Mouse (Mus musculus) heart, postnatal 25 days (tissue): ENCODE results near the gene E130309D02Rik. TPM values are rescaled to one million over a fixed set of nuclear protein-coding genes. Genes with fewer than 3 reads are reported as not detected.
A peak's percentile ranks its signal among the peaks of the same experiment; 100 is the strongest.

ENCODE experiments used
- DNase-seq: peaks from one replicate; pipeline ENCODE4 v3.0.0; 2022; ENCODE audit warnings: low spot score
- intact Hi-C: fragments of 180-260 bp; cut with DNase I; formaldehyde crosslinking; loops from one replicate; pipeline ENCODE4 v1.15.1; 2025
- total RNA-seq, 2 experiments: library from RNA; stranded (reverse); gene quantifications; 2 replicates each; pipeline ENCODE4 v1.2.3; 2021

E130309D02Rik gene
- total RNA-seq, 2 experiments from 2014 or later, result 14.1 to 17.2 TPM

DNA sequence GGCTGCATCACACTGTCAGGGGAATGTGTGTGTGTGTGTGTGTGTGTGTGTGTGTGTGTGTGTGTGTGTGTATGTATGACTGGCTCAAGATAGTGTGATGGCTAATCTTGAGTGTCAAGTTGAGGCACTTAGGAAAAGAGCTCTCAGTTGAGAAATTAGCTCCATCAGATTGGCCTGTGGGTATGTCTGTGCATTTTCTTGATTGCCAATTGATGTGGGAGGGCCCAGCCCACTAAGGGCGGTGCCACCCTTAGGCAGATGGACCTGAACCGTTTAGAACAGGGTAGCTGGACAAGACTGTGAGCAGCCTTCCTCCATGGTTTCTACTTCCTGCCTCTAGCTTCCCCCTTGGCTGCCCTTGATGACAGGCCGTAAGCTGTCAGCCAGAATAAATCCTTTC is 43.1 kb downstream of the E130309D02Rik start:
- no peak for DNase-seq
- intact Hi-C loops, result no loop called here

DNA sequence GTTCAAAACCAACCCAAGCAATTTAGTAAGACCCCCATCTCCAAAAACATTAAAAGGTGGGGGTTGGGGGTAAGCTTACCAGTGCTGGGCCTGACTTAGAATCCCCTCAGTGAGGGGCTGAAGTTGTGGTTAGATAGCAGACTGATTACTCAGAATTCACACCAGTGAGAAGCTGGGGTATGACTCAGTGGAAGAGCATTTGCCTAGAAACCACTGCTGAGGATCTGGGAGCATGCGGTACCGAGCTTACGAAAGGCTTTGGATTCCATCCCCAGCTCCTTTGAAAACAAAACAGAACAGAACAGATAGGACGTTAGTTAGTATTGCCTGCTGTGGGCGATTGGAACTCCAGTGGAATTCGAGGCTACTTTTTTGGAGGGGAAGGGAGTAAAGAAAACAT is 43.5 kb downstream of the E130309D02Rik start:
- intact Hi-C loops, result no loop called here
- DNase-seq, result no peak

DNA sequence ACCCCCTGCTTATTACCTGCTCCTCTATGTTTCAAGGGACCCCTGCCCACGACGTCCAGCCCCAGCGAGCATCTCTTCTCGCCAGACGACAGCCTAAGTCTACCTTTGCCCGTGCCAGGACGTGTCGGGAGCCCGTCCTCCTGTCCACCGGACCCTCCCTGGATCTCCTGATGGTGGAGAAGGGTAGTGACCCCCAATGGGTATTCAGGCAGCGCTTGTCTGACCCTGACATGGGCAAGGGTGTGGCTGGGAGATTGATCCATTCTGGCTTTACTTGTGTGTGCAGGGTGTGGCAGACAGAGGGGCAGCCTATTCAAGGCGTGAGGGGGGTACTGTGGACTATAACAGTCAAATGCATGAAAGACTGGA is 45.0 kb downstream of the E130309D02Rik start:
- intact Hi-C loops, result no loop called here
- DNase-seq, result no peak

DNA sequence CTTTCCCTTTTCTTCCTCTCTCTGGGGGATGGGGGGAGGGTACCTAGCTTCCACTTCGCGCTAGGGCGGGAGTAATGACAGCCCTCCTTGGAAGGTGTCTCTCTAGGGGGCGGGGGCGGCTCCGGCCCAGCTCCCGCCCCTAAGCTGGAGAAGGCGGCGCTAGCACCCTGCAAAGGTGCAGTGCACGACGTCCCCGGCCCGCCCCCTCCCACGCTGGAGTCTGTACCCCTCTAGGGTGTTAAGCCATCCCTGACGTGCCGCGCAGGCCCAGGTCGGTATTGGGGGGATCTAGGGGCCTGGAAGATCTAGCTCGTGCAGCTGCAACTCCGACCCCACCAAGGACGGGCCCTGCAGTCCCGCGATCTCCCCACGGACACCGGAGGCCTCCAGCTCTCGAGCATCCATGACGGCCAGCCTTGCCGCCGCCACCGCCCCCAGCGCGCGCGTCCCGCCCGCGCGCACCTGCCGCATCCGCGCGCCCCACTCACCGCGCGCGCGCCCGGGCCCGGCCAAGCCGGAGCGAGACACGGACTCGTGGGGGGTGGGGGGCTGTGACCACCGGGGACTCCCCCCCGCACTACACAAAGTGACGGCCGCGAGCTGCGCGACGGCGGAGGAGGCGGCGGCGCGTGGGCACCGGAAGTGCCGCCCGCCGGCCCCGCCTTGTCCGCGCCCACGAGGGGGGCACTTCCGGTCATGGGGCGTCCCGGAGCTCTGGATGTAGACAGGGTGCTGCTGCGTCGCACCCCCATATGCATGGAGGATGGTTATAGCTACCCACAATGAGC is 45.6 kb downstream of the E130309D02Rik start, which contains the start of gene Zfp316:
TSS of gene Zfp316 (minus strand) at position 660 of the 788 bp plus-strand sequence.
- intact Hi-C loops, result no loop called here
- peak; percentile 57 for DNase-seq

DNA sequence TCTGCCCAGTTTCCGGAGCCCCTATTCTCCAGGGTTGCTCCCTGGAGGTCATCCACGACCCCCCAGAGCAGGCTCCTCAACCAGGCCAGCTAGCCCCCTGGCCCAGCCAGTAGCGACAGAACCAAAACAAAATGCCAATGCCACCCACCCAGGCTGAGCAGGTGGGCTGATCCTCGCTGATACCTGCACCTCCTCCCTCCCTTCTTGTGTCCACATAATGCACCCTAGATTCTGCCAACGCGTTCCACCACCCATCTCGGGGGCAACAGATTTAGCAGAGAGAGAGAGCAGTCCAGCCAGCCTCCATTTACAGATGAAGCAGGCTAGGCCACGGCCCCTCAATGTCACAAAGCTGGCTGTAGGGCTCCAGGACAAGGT is 46.2 kb downstream of the E130309D02Rik start:
- DNase-seq, result no peak
- intact Hi-C loops, result no loop called here

DNA sequence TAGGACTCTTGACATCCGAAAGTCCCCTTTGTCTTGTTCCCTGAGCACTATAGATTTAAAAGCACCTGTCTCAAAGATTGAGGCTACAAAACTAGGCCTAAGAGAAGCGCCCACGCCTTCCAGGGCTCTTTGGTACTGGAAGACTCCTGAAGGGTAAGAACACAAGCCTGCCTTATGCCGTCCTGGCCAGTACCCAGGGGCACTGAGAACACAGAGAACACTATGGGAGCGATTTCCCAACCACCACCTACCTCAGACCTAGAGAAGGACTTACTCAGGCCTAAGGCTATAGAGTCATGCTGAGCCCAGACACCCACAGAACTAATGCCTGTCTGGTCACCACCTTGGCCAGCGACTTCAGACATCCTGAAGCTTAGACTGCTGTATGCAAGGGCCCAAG is 48.4 kb downstream of the E130309D02Rik start:
- DNase-seq, result no peak
- intact Hi-C loops, result no loop called here

DNA sequence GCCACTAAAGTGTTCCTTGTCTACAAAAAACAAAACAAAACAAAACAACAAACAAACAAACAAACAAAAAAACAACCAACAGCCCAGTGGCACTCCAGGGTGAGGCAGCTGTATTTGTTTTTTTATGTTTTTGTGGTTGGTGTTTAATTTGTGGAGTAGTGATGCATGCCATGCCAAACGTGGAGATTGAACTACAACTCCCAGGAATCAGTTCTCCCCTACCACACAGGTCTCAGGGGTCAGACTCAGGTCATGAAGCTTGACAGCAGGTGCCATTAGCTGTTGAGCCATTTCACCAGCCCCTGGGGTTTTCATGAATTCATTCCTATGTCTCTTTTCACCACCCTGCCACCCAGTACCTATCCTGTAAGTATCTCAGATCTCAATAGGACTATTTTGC is 49.8 kb downstream of the E130309D02Rik start:
- intact Hi-C loops, result no loop called here
- no peak for DNase-seq

DNA sequence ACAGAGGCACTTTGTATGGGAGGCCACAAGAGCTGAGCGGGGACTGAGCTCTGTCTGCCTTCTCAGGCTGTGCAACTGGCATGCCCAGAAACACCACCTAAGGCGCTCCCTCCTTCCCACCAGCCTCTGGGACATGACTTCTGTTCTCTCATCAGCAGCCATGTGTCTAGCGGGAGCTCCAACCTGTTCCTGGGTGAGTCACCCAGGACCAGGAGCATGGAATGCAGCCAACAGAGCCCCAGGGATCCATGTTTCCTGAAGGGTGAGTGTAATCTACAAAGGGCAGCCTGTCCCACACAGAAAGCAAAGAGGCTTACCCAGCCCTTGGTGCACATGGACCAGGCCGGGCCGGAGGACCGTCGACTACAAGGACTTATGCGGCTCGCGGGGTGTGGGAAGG is 50.5 kb downstream of the E130309D02Rik start:
- no peak for DNase-seq
- intact Hi-C loops, result no loop called here

DNA sequence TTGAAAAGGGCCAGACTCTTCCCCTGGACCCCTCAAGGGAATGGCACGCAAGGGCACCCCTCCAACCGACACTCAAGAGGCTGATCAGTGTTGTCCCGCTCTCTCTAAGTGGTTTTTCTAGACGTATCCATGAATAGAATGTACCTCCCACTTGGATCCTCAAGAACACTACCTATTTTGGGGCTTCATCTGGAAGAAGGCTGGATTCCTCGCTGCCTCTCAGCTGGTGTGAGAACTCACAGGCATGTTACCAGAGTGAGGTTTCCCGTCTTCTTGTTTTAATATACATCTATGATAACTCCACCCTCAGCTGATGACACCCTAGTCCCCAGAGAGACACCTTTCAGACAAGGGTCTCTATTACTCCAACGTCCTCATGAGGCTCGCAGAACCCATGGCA is 53.5 kb downstream of the E130309D02Rik start:
- no peak for DNase-seq
- intact Hi-C loops, result no loop called here

DNA sequence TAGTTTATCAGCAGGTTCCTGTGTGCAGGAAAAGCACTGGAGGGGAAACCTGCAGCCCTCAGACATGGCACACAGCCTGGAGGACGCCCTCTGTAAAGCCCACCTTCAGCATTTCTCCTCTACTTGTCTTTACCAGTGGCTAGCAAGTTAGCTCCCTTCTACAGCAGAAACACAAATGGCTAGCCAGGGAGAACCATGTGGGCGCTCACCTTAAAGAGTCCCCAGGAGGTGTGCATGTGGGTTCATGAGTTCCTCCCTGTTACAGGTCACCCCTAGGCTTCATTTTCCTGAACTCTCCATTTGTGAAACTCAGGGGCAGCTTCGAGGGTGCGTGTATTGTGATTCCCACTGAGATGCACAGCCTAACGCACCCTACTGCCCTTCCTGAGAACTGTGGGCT is 59.4 kb downstream of the E130309D02Rik start:
- intact Hi-C loops, result no loop called here
- no peak for DNase-seq

DNA sequence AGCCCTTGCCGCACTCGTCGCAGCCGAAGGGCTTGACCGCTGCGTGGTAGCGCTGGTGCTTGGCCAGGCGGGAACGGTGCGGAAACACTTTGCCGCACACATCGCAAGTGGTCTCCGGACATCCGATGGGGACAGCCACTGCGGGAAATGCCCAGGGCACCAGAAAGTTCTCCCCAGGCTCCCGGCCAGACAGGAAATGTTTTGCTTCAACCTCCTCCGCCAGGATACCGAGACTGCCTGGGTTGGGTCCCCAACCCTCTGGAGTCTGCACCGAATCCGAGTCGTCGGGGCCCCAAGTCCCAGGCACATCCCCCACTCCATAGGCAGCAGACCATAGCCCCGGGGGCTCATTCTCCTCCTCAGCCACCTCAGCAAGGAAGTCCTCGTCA is 60.0 kb downstream of the E130309D02Rik start:
- intact Hi-C loops, result no loop called here
- DNase-seq, result no peak

DNA sequence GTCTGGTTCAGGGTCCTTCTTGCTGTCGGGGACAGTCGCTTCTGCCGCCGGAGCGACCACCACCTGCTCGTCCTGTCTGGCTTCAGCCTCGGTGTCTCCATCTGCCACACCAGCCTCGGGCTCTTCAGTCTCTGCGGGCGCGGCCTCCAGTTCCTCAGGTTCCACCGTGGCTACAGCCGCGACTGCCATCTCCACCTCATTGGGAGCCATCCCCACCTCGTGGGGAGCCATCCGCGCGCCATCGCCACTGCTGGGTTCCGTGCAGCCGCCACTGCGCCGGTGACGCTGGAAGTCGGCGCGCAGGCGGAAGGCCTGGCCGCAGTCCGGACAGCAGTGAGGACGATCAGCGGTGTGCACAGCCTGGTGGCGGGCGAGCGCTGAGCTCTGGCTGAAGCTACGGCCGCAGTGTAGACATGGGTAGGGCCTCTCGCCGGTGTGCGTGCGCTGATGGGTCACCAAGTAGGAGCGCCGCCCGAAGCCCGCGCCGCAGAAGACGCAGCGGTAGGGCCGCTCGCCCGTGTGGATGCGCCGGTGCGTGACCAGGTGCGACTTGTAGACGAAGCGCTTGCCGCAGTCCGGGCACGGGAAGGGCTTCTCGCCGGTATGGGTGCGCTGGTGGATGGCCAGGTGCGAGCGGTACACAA is 60.6 kb downstream of the E130309D02Rik start:
- intact Hi-C loops, result no loop called here

DNA sequence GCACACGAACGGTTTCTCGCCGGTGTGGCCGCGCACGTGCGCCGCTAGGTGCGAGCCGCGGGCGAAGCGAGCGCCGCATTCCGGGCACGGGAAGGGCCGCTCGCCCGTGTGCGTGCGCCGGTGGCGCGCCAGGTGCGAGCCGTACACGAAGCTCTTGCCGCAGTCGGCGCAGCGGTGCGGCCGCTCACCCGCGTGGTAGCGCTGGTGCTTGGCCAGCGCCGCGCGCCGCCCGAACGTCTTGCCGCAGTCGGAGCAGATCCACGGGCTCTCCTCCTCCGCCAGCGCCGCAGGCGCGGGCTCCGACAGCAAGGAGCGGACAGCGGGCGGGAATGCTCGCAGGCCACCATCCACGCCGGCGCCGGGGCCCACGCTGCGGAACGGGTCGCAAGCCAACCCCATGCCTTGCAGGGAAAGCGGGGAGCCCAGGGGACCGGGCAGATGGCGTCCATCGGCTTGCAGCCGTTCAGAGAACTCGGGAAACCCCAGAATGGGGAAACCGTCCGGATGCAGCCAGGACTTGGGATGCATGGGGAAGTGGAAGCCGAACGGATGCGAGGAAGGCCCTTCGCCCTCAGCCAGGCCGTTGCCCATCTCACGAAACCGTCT is 61.2 kb downstream of the E130309D02Rik start:
- intact Hi-C loops, result no loop called here

More for the DNA sequence above, 60.6 kb downstream of the E130309D02Rik start:
- no peak for DNase-seq

DNA sequence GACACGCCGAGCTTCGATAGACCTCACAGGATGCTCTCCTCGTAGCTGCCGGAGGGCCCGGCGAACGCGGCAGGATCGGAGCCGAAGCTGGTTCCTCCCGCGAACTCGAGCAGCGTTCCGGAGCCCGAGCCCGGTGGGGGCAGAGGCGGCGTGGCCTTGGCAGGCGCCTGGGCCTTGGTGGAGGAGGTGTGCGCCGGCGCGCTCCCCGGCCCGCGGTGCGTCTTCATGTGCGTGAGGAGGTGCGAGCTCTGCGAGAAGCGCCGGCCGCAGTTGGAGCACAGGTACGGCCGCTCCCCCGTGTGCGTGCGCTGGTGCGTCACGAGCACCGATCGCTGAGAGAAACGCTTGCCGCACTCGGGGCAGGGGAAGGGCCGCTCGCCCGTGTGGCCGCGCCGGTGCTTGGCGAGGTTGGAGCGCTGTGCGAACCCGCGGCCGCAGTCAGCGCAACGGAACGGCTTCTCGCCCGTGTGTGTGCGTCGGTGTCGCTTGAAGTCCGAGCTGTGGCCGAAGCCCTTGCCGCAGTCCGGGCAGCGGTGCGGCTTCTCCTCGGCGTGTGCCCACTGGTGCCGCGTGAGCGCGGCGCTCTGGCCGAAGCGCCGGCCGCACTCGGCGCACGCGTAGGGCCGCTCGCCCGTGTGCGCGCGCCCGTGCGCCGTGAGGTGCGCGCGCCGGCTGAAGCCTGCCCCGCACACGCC is 61.8 kb downstream of the E130309D02Rik start:
- no peak for DNase-seq
- intact Hi-C loops, result no loop called here

More for the DNA sequence above, 61.2 kb downstream of the E130309D02Rik start:
- DNase-seq, result no peak

DNA sequence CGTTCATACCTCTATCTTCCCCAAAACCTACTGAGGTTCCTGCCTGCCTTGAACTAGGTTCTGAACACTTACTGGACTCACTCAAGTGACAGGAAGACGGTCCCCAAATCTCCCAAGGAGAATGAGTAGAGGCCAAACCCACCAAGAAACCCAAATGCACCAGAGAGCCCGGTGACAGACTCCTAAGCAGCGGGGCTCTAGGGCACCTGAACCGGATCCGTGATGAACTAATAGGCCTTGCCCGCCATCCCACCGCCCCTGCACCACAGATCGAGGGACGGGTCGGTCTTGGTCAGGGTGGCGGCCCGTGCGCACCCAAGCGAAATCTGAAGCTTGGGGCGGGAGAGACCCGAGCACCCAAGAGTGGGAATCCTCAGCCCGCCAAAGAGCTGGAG is 62.4 kb downstream of the E130309D02Rik start:
- intact Hi-C loops, result no loop called here
- DNase-seq, result no peak

DNA sequence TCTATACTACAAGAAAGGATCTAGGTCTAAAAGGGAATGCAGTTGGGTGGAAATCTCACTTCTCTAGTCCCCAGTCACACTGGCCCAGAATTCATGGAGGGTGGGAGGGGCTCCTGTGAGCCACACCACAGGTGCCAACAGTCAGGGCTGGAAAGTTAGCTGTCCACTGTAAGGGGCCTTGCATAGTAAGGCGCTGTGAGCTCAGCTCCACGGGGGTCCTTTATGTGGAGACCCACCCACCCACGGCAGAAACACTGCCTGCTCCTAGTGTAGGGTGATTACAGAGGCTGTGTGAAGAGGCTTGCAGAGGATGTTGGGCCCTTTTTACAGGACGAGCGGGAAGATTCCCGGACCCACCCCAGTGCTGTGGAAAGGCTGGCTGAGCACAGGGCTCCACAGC is 63.1 kb downstream of the E130309D02Rik start:
- intact Hi-C loops, result no loop called here

More for the DNA sequence above, 63.1 kb downstream of the E130309D02Rik start:
- no peak for DNase-seq

Other genes with a start within 250 kb of the E130309D02Rik start
- gene Rnf216, start 202.4 kb downstream of the E130309D02Rik start, total RNA-seq, result 10 to 100 TPM; 22.8 to 26.2 TPM
- not detected for gene Olfr718-ps1, start 167.8 kb downstream of the E130309D02Rik start, total RNA-seq
- 1 to 10 TPM; 3.9 to 5.4 TPM for gene Rbak, start 134.6 kb downstream of the E130309D02Rik start, total RNA-seq
- not detected for gene Spdye4b, start 134.3 kb downstream of the E130309D02Rik start, total RNA-seq
- not detected for gene Spdye4a, start 88.5 kb downstream of the E130309D02Rik start, total RNA-seq
- gene Zfp12, start 80.2 kb downstream of the E130309D02Rik start, total RNA-seq, result 10 to 100 TPM in 1 of 2 experiments, 1 to 10 TPM in 1; 9.5 to 11.0 TPM
- 1 to 10 TPM; 4.8 to 5.7 TPM for gene Zfp316, start 45.3 kb downstream of the E130309D02Rik start, total RNA-seq
- gene Zfp853, start 21.7 kb downstream of the E130309D02Rik start, total RNA-seq, result under 1 TPM in 1 of 2 experiments, not detected in 1; 0.25 TPM
- gene Zdhhc4, start 13.9 kb upstream of the E130309D02Rik start, total RNA-seq, result 10 to 100 TPM; 26.4 to 29.8 TPM
- gene Grid2ip, start 42.0 kb upstream of the E130309D02Rik start, total RNA-seq, result not detected
- gene Kdelr2, start 88.5 kb upstream of the E130309D02Rik start, total RNA-seq, result 10 to 100 TPM; 55.6 to 58.0 TPM
- 1 to 10 TPM; 7.6 to 8.2 TPM for gene Daglb, start 149.2 kb upstream of the E130309D02Rik start, total RNA-seq
- gene Rac1, start 212.7 kb upstream of the E130309D02Rik start, total RNA-seq, result 100 to 1,000 TPM; 215 to 235 TPM